Mouse (Mus musculus) ovary, postnatal 10 days (tissue): ENCODE data around the gene Sptbn4.
A peak's percentile ranks its signal among the peaks of the same experiment; 100 is the strongest.

Experiments used
- DNase-seq: peaks from one replicate; pipeline ENCODE4 v3.0.0; 2022; ENCODE audit warnings: low spot score

Gene Sptbn4

GRCm38 (mm10) chr7:27474490-27474954 lies 27.0 kb upstream of the Sptbn4 start:
- DNase-seq, result peak; percentile 87

- DNase-seq, result no peak
Measured at GRCm38 (mm10) chr7:27473835-27474489, 26.5 kb upstream of the Sptbn4 start.

DNA sequence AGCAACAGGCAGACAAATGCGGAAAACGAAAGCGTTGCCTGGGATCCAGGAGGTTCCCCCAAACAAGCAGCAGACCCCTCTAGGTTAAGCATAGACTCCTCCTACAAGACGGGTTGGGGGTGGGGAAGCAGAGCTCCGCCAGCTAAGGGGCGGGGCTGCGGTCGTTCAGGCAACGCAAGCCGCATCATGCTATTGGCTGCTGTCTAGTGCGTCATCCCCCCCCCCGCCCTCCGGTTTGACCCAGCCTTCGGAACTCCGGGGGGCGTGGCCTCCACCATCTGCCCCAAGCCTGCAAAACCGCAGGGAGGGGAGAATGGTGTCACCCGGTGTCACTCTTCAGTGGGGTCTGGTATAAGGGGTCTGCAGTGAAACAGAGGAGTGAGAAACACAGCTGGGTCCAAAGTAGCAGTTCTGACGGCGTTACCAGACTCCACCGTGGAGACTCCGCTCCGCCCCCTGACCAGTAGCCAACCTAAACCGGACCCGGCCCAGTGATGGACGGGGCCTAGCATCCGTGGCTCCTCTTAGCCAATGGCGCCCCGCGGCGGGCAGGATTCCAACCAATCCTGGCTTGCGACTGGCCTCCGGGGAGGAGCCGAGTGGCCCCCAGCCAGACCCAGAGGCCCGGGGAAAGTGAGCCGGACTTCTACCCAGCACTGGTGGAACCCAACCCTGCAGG lies 25.8 kb upstream of the Sptbn4 start, which contains the start of gene Sertad3:
Gene Sertad3, plus strand, starts transcription at position 613 of the 679 bp plus-strand sequence.
- peak; percentile 100 for DNase-seq

DNA sequence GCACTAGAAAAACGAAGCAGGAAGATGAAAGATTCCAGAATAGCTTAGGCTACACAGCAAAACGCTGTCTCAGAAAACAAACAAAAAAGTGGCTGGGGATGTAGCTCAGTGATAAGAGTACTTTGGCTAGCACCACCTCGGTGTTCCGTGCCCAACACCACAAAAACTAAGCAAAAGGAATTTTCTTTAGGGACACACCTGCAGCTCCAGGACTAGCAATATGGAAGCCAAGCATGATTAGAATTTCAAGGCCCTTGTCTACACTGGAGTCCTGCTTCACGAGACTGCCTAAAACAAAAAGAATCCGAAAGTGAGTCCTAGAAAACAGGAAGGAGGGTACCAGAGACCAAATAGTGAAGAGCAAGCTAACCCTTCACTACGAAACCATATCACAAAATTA lies 25.1 kb upstream of the Sptbn4 start:
- peak; percentile 27 for DNase-seq

DNA sequence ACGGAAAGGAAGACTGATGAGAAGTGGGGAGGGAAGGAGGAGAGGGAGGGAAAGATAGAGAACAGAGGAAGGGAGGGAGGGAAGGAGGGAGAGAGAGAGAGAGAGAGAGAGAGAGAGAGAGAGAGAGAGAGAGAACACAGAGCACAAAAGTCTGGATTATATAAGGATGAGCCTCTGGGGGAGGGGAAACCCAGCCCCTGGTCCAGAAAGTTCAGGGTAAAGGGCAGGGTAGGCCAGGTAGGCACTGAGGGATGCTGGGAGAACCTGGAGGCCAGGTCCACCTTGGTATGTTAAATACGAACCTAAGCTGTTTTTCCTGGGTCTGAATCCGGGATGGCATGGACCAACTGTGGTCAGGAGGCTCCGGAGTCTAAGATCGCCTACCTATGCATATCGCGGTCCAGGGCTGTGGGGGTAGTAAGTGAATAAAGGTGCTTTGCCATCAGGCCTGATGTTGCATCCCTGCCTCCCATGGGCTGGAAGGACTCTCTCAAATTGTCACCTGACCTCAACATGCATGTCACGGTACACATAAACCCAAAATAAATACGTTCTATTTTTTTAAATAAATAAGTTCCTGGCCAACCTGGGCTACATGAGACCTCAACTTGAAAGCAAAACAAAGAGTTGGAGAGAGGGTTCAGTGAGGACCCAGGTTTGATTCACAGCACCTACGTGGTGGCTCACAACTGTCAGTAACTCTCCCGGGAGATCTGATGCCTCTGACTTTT lies 24.1 kb upstream of the Sptbn4 start:
- no peak for DNase-seq

GRCm38 (mm10) chr7:27467648-27468047 lies 20.2 kb upstream of the Sptbn4 start:
- no peak for DNase-seq

- no peak for DNase-seq
Measured at GRCm38 (mm10) chr7:27460477-27460876, 13.0 kb upstream of the Sptbn4 start.

DNA sequence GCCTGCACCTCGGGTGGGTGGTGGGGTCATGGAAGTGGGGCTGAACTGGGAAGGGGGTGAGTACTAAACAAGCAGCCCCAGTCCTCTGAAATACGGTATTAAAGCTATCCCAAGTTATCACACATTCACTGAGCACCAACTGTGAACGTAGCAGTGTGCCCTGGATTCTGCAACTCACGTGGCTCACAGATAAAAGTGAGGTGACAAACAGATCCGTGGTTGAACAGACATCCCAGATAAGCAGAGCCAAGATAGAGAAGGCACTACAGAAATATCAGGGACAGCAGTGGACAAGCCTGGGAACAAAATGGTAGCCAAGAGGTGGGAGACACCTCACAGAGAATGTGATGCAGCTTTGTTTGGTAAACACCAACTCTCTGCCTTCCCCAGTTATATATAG lies 12.2 kb upstream of the Sptbn4 start:
- DNase-seq, result no peak

DNA sequence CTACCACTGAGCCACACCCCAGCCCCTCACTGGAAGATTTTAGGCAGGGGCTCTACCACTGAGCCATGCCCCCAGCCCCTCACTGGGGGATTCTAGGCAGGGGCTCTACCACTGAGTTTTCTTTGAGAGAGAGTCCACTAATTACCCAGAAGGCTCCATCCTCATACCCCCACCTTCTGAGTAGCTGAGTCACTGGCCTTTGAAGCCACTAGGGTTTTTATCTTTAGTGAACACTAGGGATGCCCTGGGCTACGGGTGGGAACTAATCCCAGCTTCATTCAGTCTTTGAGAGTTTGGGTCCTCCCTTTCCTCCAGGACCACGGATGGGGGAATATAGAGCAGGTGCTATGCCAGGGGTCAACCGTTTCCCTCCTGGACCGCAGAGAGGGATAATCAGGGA lies 11.1 kb upstream of the Sptbn4 start:
- no peak for DNase-seq

DNA sequence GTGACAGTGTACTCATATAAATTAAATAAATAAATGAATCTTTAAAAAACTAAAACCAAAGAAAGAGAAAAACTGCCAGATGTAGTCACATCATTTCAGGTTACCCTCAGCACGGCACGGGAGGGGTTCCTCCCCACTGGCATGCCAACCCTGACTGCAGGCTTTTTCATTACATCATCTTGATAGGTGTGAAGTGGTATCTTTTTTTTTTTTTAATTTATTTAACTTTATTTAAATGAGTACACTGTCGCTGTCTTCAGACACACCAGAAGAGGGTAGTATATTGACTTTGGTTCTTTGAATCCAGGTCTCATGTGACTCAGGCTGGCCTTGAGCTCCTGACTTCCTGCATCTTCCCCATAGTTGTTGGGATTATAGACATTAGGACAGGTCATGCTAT lies 7.8 kb upstream of the Sptbn4 start:
- DNase-seq, result no peak

GRCm38 (mm10) chr7:27454461-27455121 lies 7.1 kb upstream of the Sptbn4 start:
- DNase-seq, result no peak

GRCm38 (mm10) chr7:27452206-27452770 lies 4.8 kb upstream of the Sptbn4 start:
- DNase-seq, result no peak

- no peak for DNase-seq
Measured at GRCm38 (mm10) chr7:27451359-27451758, 3.9 kb upstream of the Sptbn4 start.

DNA sequence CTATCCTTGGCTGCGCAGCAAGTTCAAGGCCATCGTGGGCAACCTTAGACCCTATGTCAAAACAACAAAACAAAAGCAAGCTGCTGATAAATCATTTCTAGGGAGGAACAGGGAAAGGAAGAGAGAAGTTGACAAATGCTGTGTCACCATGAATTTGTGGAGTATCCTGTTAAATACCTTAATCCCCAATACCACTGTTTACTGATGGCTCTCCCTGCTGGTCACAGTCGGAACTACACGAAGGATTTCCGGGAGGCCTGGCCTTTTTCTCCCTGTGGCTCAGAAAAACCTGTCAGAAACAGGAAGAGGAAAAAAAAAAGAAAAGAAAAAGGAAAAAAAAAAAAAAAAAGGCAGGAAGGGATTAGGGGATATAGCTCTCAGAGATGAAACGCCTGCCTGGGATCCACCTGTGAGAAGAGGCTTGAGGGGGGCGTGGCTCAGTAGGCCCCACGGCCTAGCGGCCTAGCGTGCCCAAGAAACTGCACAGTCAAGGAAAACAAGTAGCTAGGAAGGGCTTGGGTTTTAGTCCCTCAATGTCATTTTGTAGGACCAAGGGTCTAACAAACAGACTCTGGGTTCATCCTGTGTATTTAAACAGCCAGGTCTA lies 1.9 kb upstream of the Sptbn4 start:
- DNase-seq, result peak; percentile 29

- no peak for DNase-seq
Measured at GRCm38 (mm10) chr7:27448421-27449206, 1.1 kb upstream of the Sptbn4 start.

DNA sequence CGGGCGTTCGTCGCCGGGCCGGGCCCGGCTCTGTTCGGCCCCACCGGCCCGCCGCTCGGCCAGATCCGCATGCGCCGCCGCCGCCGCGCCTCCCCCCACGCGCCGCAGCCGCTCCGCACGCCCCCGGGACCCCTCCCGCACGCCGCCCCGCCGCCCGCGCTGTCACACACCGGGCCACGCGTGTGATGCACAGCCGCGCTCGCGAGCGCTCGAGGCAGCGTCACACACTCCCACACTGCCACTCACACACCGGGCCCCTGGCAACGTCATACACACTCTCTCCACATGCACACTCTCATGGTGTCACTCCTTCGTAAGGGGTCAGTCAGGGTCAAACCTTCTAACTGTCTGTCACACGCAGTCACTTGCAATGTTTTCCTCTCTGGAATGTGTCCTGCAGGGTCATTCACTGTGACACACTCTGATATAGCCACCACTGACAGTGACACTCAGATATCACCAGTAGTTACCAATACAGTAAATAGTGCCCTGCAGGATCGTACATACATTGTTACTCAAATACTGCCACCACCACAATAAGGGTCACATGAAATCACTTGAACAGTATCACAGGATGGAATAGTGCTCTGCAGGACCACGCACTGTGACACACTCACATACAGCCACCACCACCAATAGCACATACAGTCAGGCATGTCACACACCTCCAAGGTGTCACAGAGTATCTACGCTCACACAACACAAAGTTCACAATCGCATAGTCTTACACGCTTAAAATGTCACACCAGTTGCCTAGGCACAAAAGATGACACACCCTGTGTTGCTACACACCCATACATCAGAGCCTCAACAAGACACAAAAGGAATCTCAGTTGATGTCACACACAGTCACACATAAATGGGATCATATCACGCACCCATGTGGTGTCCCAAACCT lies 716 bp downstream of the Sptbn4 start:
- DNase-seq, result no peak

- no peak for DNase-seq
Measured at GRCm38 (mm10) chr7:27446051-27446450, 1.4 kb downstream of the Sptbn4 start.

GRCm38 (mm10) chr7:27440014-27440413 lies 7.5 kb downstream of the Sptbn4 start:
- no peak for DNase-seq

DNA sequence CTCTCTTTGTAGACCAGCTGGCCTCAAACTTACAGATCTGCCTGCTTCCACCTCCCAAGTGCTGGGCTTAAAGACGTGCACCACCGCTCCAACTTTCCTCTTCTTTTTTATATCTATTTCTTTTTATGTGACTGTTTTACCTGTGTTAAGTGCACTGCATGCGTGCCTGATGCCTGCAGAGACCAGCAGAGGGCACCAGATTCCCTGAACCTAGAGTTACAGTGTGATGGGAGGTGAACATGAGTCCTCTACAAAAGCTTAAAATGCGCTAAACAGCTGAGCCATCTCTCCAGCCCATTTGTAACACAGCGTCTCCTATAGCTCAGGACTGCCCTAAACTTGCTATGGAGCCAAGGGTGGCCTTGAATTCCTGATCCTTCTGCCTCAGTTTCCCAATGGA lies 9.9 kb downstream of the Sptbn4 start:
- no peak for DNase-seq

GRCm38 (mm10) chr7:27433794-27434193 lies 13.7 kb downstream of the Sptbn4 start:
- DNase-seq, result no peak
